Mouse (Mus musculus) monocyte, adult 5-6 weeks (primary cell): Measurements from ENCODE around the gene Smyd3. TPM values are rescaled to one million over a fixed set of nuclear protein-coding genes. Genes with fewer than 3 reads are reported as not detected.
A peak's percentile ranks its signal among the peaks of the same experiment; 100 is the strongest.

ENCODE experiments used
- ATAC-seq: fragments of 153-309, 156-312 bp; replicated peaks from 2 replicates; pipeline ENCODE4 v1.8.0; 2017; ENCODE audit warnings: mild to moderate bottlenecking; ENCODE audit not compliant: low TSS enrichment, insufficient number of reproducible peaks, severe bottlenecking, poor library complexity, low FRiP score
- total RNA-seq: library from RNA; stranded (forward); fragments of 200-1000, 200-491, 200-594 nt; gene quantifications from 3 replicates; pipeline ENCODE4 v1.2.3, GENCODE M21; 2017

The Smyd3 gene
- total RNA-seq, 1 experiment from 2014 or later: 14.3 TPM

- no peak for ATAC-seq
Measured at GRCm38 (mm10) chr1:179072406-179072805, 445.4 kb downstream of the Smyd3 start.

- no peak for ATAC-seq
Measured at GRCm38 (mm10) chr1:179068990-179069389, 448.9 kb downstream of the Smyd3 start.

GRCm38 (mm10) chr1:179065294-179065601 is 452.6 kb downstream of the Smyd3 start:
- ATAC-seq: no peak

GRCm38 (mm10) chr1:179064601-179065293 is 453.1 kb downstream of the Smyd3 start:
- ATAC-seq: no peak

DNA sequence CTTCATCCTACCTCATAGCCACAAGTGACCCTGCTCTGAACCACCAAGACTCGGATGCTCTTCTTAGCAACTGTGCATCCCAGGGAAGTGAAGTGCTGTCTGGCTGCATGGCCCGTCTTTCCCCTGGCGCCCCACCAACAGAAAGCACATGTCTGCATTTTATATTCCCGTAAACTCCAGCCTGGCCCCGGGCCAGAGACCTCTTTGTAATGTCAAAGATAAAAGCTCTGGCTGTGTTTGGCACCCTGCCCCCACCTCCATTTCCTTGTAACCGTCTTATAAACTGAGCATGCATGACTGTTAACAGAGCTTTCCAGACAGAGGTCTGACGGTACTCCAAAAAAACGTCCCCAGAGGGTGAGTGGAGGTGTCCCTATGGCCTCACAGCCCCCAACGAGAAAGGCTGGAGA is 456.1 kb downstream of the Smyd3 start:
- no peak for ATAC-seq

DNA sequence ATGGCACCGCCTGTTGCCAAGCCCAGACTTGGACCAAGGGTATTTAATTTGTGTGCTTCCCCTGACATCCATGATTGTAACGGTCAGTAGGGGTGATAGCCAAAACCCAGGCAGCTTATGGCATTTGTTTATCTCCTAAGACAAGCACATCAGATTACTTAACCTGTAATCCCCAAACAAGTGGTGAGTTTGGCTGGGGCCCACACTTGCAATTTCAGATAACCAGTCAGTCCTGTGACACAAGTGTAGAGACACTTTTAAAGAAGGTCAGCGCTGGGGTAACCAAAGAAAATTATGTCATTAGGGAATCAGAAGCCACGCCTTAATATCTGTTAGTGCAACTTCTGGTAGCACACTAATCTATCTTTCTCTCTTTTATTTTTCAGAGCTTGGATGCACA is 456.8 kb downstream of the Smyd3 start:
- ATAC-seq: no peak

DNA sequence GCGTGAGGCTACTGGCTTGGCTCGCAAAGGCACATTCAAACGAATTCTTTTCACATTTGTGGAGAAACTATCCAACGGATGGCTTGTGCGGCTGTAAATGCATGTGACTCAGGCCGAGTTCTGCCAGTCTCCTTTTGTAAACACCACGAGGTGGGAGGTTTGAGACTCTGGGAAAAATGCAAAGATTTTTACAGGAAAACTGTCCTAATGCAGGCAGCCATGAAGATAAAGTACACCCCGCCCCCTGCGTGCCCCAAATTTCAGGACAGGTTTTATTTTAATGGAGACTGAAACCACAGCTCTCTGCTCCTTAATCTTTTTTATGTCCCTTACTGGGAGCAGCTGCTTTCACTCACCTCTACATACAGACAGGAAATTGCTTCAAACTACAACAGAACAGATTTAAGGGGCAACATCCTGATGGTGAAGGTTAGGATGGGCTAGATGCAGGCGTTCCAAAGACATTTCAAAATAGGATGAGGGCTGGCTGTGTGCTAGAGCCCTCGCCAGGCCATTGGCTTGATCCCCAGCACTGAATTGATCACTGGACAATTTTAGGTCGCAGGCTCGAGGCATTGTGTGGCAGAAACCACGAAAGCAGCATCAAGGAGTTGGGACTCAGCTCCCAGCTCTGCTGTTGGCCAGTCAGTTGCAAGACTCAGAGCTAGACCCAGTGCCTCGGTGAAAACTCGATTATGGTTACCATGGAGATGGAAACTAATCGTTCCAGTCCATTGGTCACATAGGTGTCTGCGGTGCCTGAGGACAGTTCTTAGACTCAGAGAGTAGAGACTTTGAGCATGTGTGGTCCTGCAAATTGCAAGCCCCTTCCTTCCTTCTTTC is 457.5 kb downstream of the Smyd3 start:
- no peak for ATAC-seq

- no peak for ATAC-seq
Measured at GRCm38 (mm10) chr1:179059286-179060112, 458.3 kb downstream of the Smyd3 start.

- ATAC-seq: no peak
Measured at GRCm38 (mm10) chr1:179058675-179059074, 459.2 kb downstream of the Smyd3 start.

GRCm38 (mm10) chr1:179055760-179056159 is 462.1 kb downstream of the Smyd3 start:
- no peak for ATAC-seq

GRCm38 (mm10) chr1:179054385-179055116 is 463.3 kb downstream of the Smyd3 start:
- ATAC-seq: no peak

GRCm38 (mm10) chr1:179052545-179053180 is 465.2 kb downstream of the Smyd3 start:
- no peak for ATAC-seq

- no peak for ATAC-seq
Measured at GRCm38 (mm10) chr1:179047931-179048596, 469.8 kb downstream of the Smyd3 start.

DNA sequence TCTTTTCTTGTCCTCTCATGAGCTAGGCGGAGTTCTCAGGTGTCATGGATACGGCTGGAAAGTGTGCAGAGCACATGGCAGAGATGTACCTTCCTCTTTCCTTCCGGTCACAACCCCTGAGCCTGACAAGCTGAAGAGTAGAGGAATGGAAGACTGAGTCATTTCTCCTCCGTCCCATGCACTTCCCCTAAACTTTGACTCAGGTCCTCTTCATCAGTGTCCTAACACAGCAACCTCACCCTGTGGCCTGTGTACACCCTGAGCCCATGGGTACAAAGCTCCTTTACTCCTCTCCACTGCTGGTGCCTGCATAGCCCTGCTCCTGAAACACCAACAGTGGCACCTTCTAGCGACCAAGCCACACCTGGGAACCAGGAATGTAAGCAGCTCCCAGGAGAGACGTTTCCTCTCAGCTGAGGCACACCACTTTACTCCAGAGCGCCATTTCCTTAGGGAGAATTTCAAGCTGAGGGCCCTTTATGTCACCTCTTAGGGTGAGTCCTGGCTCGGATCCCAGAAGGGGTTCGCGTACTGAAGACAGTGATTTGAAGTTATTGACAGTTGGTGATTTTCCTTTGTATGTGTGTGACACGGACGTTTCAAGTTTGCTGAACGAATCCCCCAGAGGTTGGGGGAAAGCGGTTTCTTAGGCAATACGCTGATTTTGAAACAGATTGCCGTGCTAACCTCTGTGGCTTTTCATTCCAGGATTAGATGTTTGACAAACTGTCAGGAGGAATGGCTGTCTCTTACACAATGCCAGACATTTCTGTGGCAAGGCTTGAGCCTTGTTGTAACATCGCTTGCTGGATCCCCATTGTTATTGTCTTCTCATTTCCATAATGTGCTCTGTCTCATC is 471.8 kb downstream of the Smyd3 start:
- 0 out of 2 replicates have a peak, but pooled peaks have one; percentile 44 for ATAC-seq

- no peak for ATAC-seq
Measured at GRCm38 (mm10) chr1:179044165-179044564, 473.7 kb downstream of the Smyd3 start.

GRCm38 (mm10) chr1:179043644-179044043 is 474.2 kb downstream of the Smyd3 start:
- ATAC-seq: no peak

DNA sequence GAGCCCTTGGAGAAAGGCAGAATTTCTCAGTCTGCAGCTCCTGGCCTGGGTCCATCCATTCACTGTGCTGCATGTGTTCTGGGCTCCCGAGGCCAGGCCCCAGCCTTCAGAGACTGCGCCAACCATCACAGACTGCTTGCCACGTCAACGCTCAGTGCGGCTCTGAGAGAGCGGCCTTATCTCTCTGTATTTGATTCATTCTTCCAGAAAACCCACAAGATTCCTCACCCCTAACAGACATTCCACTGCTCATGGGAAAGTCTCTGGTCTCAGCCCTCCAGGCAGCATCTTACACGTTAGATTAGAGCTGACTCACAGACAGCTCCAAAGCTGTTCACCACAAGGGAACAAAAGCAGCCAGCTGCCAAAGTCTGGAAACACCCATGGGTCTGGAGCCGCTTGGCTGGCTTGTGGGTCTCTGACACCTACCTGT is 475.9 kb downstream of the Smyd3 start:
- no peak for ATAC-seq
